ENCODE assay signal across 23 mouse cellular contexts in genomic region chr3:75747897-75748296, GRCm38 (mm10). TPM values are rescaled to one million over a fixed set of nuclear protein-coding genes. Genes with fewer than 3 reads are reported as not detected.
"Had no signal": no experiment of that assay in that cellular context is flagged by ENCODE, and none has a peak within 500 bp of the region (broad histone marks: within the 10 kb centered on the region; RNA-seq: fewer than 3 reads in every experiment).

TSS of gene Gm29133 (plus strand) at chr3:75748197.

- H3K9ac ChIP-seq: limb, embryonic 12.5 days; liver, embryonic 13.5 days; liver, postnatal 0 days; lung, embryonic 15.5 days; neural tube, embryonic 12.5 days had no signal

- H3K4me2 ChIP-seq: limb, embryonic 12.5 days; liver, embryonic 13.5 days; lung, embryonic 15.5 days; neural tube, embryonic 12.5 days had no signal

- H3K9me3 ChIP-seq: limb, embryonic 12.5 days; liver, embryonic 13.5 days; lung, embryonic 15.5 days; megakaryocyte, embryonic 14.5 days; neural tube, embryonic 12.5 days had no signal

- DNase-seq: kidney, postnatal 36 days; layer of hippocampus, adult 9-11 months; layer of hippocampus, postnatal 36 days; liver; liver, embryonic 13.5 days; liver, postnatal 0 days; lung, postnatal 14 days; midbrain, embryonic 14.5 days; spleen, adult 18-20 months; thymus, adult 18-20 months; thymus, postnatal 14 days had no signal

- H3K36me3 ChIP-seq: limb, embryonic 12.5 days; liver, embryonic 13.5 days; lung, embryonic 15.5 days; neural tube, embryonic 12.5 days had no signal

- H3K27me3 ChIP-seq: limb, embryonic 12.5 days; liver, embryonic 13.5 days; lung, embryonic 15.5 days; neural tube, embryonic 12.5 days had no signal

- H3K27ac ChIP-seq: kidney, postnatal 0 days; limb, embryonic 12.5 days; liver, embryonic 13.5 days; lung, embryonic 15.5 days; macrophage; neural tube, embryonic 12.5 days had no signal

- ATAC-seq: liver, postnatal 0 days had no signal

- H3K4me1 ChIP-seq: limb, embryonic 12.5 days; liver, embryonic 13.5 days; lung, embryonic 15.5 days; neural tube, embryonic 12.5 days had no signal

- H3K4me3 ChIP-seq: limb, embryonic 12.5 days; liver, embryonic 13.5 days; lung, embryonic 15.5 days; megakaryocyte, embryonic 14.5 days; neural tube, embryonic 12.5 days had no signal

RNA-seq across cellular contexts. Expression of gene Gm29133, which starts in this region (rescaled TPM):
- total RNA-seq: layer of hippocampus, adult 18-20 months; layer of hippocampus, postnatal 36 days; left cerebral cortex, adult 8-10 months; left cerebral cortex, postnatal 25 days; monocyte, adult 5-6 weeks; neutrophil, adult 5-6 weeks had no signal
- polyA plus RNA-seq: kidney, postnatal 0 days; limb, embryonic 12.5 days; liver, embryonic 13.5 days; liver, postnatal 0 days; lung, embryonic 15.5 days; macrophage; midbrain, embryonic 14.5 days; neural tube, embryonic 12.5 days; stomach, embryonic 14.5 days had no signal
